ENCODE assay signal across 24 mouse cellular contexts in genomic region chr19:5998180-5998579, GRCm38 (mm10). TPM values are rescaled to one million over a fixed set of nuclear protein-coding genes. Genes with fewer than 3 reads are reported as not detected.
DNase-seq lines count a peak whose midpoint lies in the region; ATAC-seq and TF ChIP-seq lines count a peak whose summit lies in the region.
"Had no signal": no experiment of that assay in that cellular context is flagged by ENCODE, and none has a peak within 500 bp of the region (broad histone marks: within the 10 kb centered on the region; RNA-seq: fewer than 3 reads in every experiment).

No protein-coding gene starts in this region.

- no peak overlapping the region for H3K4me3 ChIP-seq in gastrocnemius, adult 2 months
- no peak overlapping the region for H3K4me3 ChIP-seq in lung, adult 2 months (replicated peaks; ENCODE audit: extremely low read depth, low read depth, low read length)
- H3K4me3 ChIP-seq in embryonic fibroblast, embryonic 13.5 days (ENCODE audit: insufficient read depth, low read length) = no peak overlapping the region
- no peak overlapping the region for H3K4me3 ChIP-seq in forebrain, embryonic 14.5 days (ENCODE audit: low read depth, low read length)
- H3K4me3 ChIP-seq: embryonic facial prominence, embryonic 15.5 days; heart, embryonic 15.5 days had no signal

- 85% methylated on average over 3 of the region's 3 CpGs for WGBS in lung, adult 2 months
- WGBS in forebrain, embryonic 14.5 days = 81% methylated on average over 3 of the region's 3 CpGs

- intact Hi-C loops in gastrocnemius, adult 2 months (cut with DNase I) = no loop called here

- peak; percentile 20; the same call in 1 of the 2 replicates for TF ChIP-seq CTCF in gastrocnemius, adult 2 months (IDR thresholded peaks at IDR 0.05)
- TF ChIP-seq CTCF in lung, adult 2 months (IDR thresholded peaks at IDR 0.05; ENCODE audit: insufficient read depth, low read length) = 0 out of 2 replicates have a peak, but pooled peaks have one; percentile 33
- TF ChIP-seq CTCF in embryonic fibroblast, embryonic 13.5 days (IDR thresholded peaks at IDR 0.05; ENCODE audit: borderline replicate concordance, insufficient read depth, low read length) = peak; percentile 31; the same call in 1 of the 2 replicates

- ATAC-seq in megakaryocyte-erythroid progenitor cell, adult 5-6 weeks (replicated peaks; ENCODE audit: low FRiP score, low TSS enrichment, poor library complexity, severe bottlenecking) = 0 out of 2 replicates have a peak, but pooled peaks have one; percentile 47
- ATAC-seq in forebrain, embryonic 14.5 days = no peak
- ATAC-seq: forebrain, embryonic 16.5 days; midbrain, embryonic 16.5 days had no signal

- no peaks in the 10 kb centered on the region for H3K27me3 ChIP-seq in forebrain, embryonic 14.5 days (replicated peaks; ENCODE audit: control insufficient read depth, insufficient read depth, low read length)
- H3K27me3 ChIP-seq: embryonic facial prominence, embryonic 15.5 days; heart, embryonic 15.5 days had no signal

- H3K4me1 ChIP-seq in lung, adult 2 months (ENCODE audit: control insufficient read depth, insufficient read depth, low read length) = no peaks in the 10 kb centered on the region
- H3K4me1 ChIP-seq in embryonic fibroblast, embryonic 13.5 days (ENCODE audit: control insufficient read depth, insufficient read depth, low read length) = no peaks in the 10 kb centered on the region
- no peaks in the 10 kb centered on the region for H3K4me1 ChIP-seq in forebrain, embryonic 14.5 days (ENCODE audit: control insufficient read depth, insufficient read depth, low read length)
- H3K4me1 ChIP-seq: embryonic facial prominence, embryonic 15.5 days; heart, embryonic 15.5 days had no signal

- no peak for TF ChIP-seq POLR2A in lung, adult 2 months (IDR thresholded peaks at IDR 0.05; ENCODE audit: borderline replicate concordance, extremely low read depth, low read depth, low read length)
- no peak for TF ChIP-seq POLR2A in embryonic fibroblast, embryonic 13.5 days (IDR thresholded peaks at IDR 0.05; ENCODE audit: low read depth, low read length)

- no peaks in the 10 kb centered on the region for H3K9me3 ChIP-seq in forebrain, embryonic 14.5 days (replicated peaks; ENCODE audit: control insufficient read depth, low read length)
- H3K9me3 ChIP-seq: embryonic facial prominence, embryonic 15.5 days; heart, embryonic 15.5 days had no signal

- no peak for DNase-seq in gastrocnemius, adult 2 months
- no peak for DNase-seq in gastrocnemius, adult 18-20 months (ENCODE audit: low spot score)
- no peak for DNase-seq in lung, adult 2 months
- DNase-seq in lung, postnatal 4 days = no peak
- no peak for DNase-seq in forebrain, embryonic 14.5 days (ENCODE audit: low spot score)
- no peak for DNase-seq in ovary, postnatal 14 days (ENCODE audit: low spot score)
- DNase-seq: cerebellum, adult 9-11 months; heart, adult 11 months; left cerebral cortex, postnatal 4 days; right cerebral cortex, postnatal 25 days; thymus, adult 18-20 months had no signal

- no peak overlapping the region for H3K27ac ChIP-seq in gastrocnemius, adult 2 months
- H3K27ac ChIP-seq in embryonic fibroblast, embryonic 13.5 days (ENCODE audit: insufficient read depth, low read length) = no peak overlapping the region
- no peak overlapping the region for H3K27ac ChIP-seq in forebrain, embryonic 14.5 days (ENCODE audit: low read depth, low read length)
- H3K27ac ChIP-seq: embryonic facial prominence, embryonic 15.5 days; heart, embryonic 15.5 days had no signal

- H3K36me3 ChIP-seq in forebrain, embryonic 14.5 days (ENCODE audit: control insufficient read depth, insufficient read depth, low read length) = no peaks in the 10 kb centered on the region
- H3K36me3 ChIP-seq: heart, embryonic 15.5 days had no signal

- no peak overlapping the region for H3K9ac ChIP-seq in forebrain, embryonic 14.5 days (ENCODE audit: low read length)
- H3K9ac ChIP-seq: embryonic facial prominence, embryonic 15.5 days; heart, embryonic 15.5 days had no signal

- no peak overlapping the region for H3K4me2 ChIP-seq in forebrain, embryonic 14.5 days (ENCODE audit: low read length)
- H3K4me2 ChIP-seq: embryonic facial prominence, embryonic 15.5 days; heart, embryonic 15.5 days had no signal

RNA-seq across cellular contexts. Expression of gene Slc22a20, which starts 12.2 kb away (rescaled TPM):
- total RNA-seq in gastrocnemius, adult 2 months (2021) = not detected
- total RNA-seq in gastrocnemius, adult 18-20 months (2021) = not detected
- not detected in 2 replicates for polyA plus RNA-seq in lung, adult 2 months (2012; rRNA removed)
- polyA plus RNA-seq in embryonic fibroblast, embryonic 13.5 days (2011; ENCODE audit: insufficient read length, low read depth, missing spikeins) = not detected in 2 replicates
- not detected in 2 replicates for total RNA-seq in megakaryocyte-erythroid progenitor cell, adult 5-6 weeks (2014; fragmentation: Nextera tagmentation)
- not detected in 2 replicates for total RNA-seq in megakaryocyte-erythroid progenitor cell, adult 5-6 weeks (2017)
- not detected in 2 replicates for polyA plus RNA-seq in forebrain, embryonic 14.5 days (2014; fragmentation: Nextera tagmentation; extraction: Ambion mirVana)
- total RNA-seq: adrenal gland, postnatal 4 days; gastrocnemius, adult 8-10 months; hematopoietic stem cell, adult 5-6 weeks; layer of hippocampus, adult 18-20 months; left cerebral cortex, adult 18-20 months; left cerebral cortex, postnatal 4 days had no signal
- polyA plus RNA-seq: embryonic facial prominence, embryonic 15.5 days; forebrain, embryonic 16.5 days; heart, embryonic 15.5 days; kidney, embryonic 14.5 days; midbrain, embryonic 16.5 days; neural tube, embryonic 11.5 days had no signal

RNA-seq across cellular contexts. Expression of gene Capn1, which starts 17.5 kb away (rescaled TPM):
- 10 to 100 TPM; 87.0 to 93.7 TPM for total RNA-seq in gastrocnemius, adult 2 months (2021)
- total RNA-seq in gastrocnemius, adult 18-20 months (2021) = 10 to 100 TPM; 89.8 to 91.1 TPM
- 55.6 and 68.9 TPM in 2 replicates for polyA plus RNA-seq in lung, adult 2 months (2012; rRNA removed)
- 46.5 and 57.1 TPM in 2 replicates for polyA plus RNA-seq in embryonic fibroblast, embryonic 13.5 days (2011; ENCODE audit: insufficient read length, low read depth, missing spikeins)
- 41.2 and 46.0 TPM in 2 replicates for total RNA-seq in megakaryocyte-erythroid progenitor cell, adult 5-6 weeks (2014; fragmentation: Nextera tagmentation)
- 30.6 and 53.5 TPM in 2 replicates for total RNA-seq in megakaryocyte-erythroid progenitor cell, adult 5-6 weeks (2017)
- 2.4 TPM in 2 replicates for polyA plus RNA-seq in forebrain, embryonic 14.5 days (2014; fragmentation: Nextera tagmentation; extraction: Ambion mirVana)

RNA-seq across cellular contexts. Expression of gene Pola2, which starts 34.2 kb away (rescaled TPM):
- 1 to 10 TPM; 8.9 to 9.2 TPM for total RNA-seq in gastrocnemius, adult 2 months (2021)
- 1 to 10 TPM; 6.2 to 8.7 TPM for total RNA-seq in gastrocnemius, adult 18-20 months (2021)
- 30.5 and 32.7 TPM in 2 replicates for polyA plus RNA-seq in lung, adult 2 months (2012; rRNA removed)
- 19.7 and 29.7 TPM in 2 replicates for polyA plus RNA-seq in embryonic fibroblast, embryonic 13.5 days (2011; ENCODE audit: insufficient read length, low read depth, missing spikeins)
- total RNA-seq in megakaryocyte-erythroid progenitor cell, adult 5-6 weeks (2014; fragmentation: Nextera tagmentation) = 134 and 164 TPM in 2 replicates
- 62.6 and 87.0 TPM in 2 replicates for total RNA-seq in megakaryocyte-erythroid progenitor cell, adult 5-6 weeks (2017)
- 35.5 and 41.1 TPM in 2 replicates for polyA plus RNA-seq in forebrain, embryonic 14.5 days (2014; fragmentation: Nextera tagmentation; extraction: Ambion mirVana)

RNA-seq across cellular contexts. Expression of gene Syvn1, which starts 48.2 kb away (rescaled TPM):
- 10 to 100 TPM; 17.1 to 20.6 TPM for total RNA-seq in gastrocnemius, adult 2 months (2021)
- 10 to 100 TPM; 18.4 to 20.5 TPM for total RNA-seq in gastrocnemius, adult 18-20 months (2021)
- polyA plus RNA-seq in lung, adult 2 months (2012; rRNA removed) = 41.1 and 47.1 TPM in 2 replicates
- 36.8 and 40.3 TPM in 2 replicates for polyA plus RNA-seq in embryonic fibroblast, embryonic 13.5 days (2011; ENCODE audit: insufficient read length, low read depth, missing spikeins)
- 31.2 and 52.3 TPM in 2 replicates for total RNA-seq in megakaryocyte-erythroid progenitor cell, adult 5-6 weeks (2014; fragmentation: Nextera tagmentation)
- 5.8 and 7.5 TPM in 2 replicates for total RNA-seq in megakaryocyte-erythroid progenitor cell, adult 5-6 weeks (2017)
- polyA plus RNA-seq in forebrain, embryonic 14.5 days (2014; fragmentation: Nextera tagmentation; extraction: Ambion mirVana) = 17.6 and 20.2 TPM in 2 replicates

RNA-seq across cellular contexts. Expression of gene Mrpl49, which starts 59.4 kb away (rescaled TPM):
- total RNA-seq in gastrocnemius, adult 2 months (2021) = 10 to 100 TPM; 24.6 to 30.9 TPM
- total RNA-seq in gastrocnemius, adult 18-20 months (2021) = 10 to 100 TPM; 27.5 to 29.3 TPM
- 10.8 and 13.7 TPM in 2 replicates for polyA plus RNA-seq in lung, adult 2 months (2012; rRNA removed)
- polyA plus RNA-seq in embryonic fibroblast, embryonic 13.5 days (2011; ENCODE audit: insufficient read length, low read depth, missing spikeins) = 24.0 and 25.7 TPM in 2 replicates
- total RNA-seq in megakaryocyte-erythroid progenitor cell, adult 5-6 weeks (2014; fragmentation: Nextera tagmentation) = 54.4 and 64.1 TPM in 2 replicates
- 33.6 and 41.0 TPM in 2 replicates for total RNA-seq in megakaryocyte-erythroid progenitor cell, adult 5-6 weeks (2017)
- 82.8 and 85.5 TPM in 2 replicates for polyA plus RNA-seq in forebrain, embryonic 14.5 days (2014; fragmentation: Nextera tagmentation; extraction: Ambion mirVana)

Comparison
In these comparisons a context has a peak if more than half of its experiments do, and no peak if none do; other contexts are left out.
1. RNA of gene Pola2, which starts 34.2 kb away (total RNA-seq): 62.6 to 164 TPM in megakaryocyte-erythroid progenitor cell, adult 5-6 weeks; 8.9 to 9.2 TPM in gastrocnemius, adult 2 months and 6.2 to 8.7 TPM in gastrocnemius, adult 18-20 months; every median in the first group is over 4 times any median in the second.
2. Peak in every context shown above with its lines, with median percentiles within 50 percentile points of each other: CTCF ChIP-seq.